Mouse (Mus musculus): Measurements from ENCODE around the gene Gcnt4.
A peak's percentile ranks its signal among the peaks of the same experiment; 100 is the strongest.
"Not testable (repeated sequence)": the region's sequence is repeated elsewhere in the genome, so short reads cannot be mapped to it uniquely, and the experiment has no call there.

Gene Gcnt4

GRCm38 (mm10) chr13:96923999-96924961 is at the start of gene Gcnt4:
Gcnt4 (plus strand) TSS chr13:96924689.
- DNase-seq (ENCODE audit: low read depth in 2 of 2, low spot score in 2 of 2): peak; percentile 9 to 23

- DNase-seq (ENCODE audit: low read depth in 2 of 2, low spot score in 2 of 2): no peak
Observed at GRCm38 (mm10) chr13:96878220-96879057, 46.0 kb upstream of the Gcnt4 start.

- DNase-seq (ENCODE audit: low read depth in 2 of 2, low spot score in 2 of 2): no peak
Observed at GRCm38 (mm10) chr13:96884534-96884933, 40.0 kb upstream of the Gcnt4 start.

- DNase-seq (ENCODE audit: low read depth in 2 of 2, low spot score in 2 of 2): no peak
Observed at GRCm38 (mm10) chr13:96889985-96890384, 34.5 kb upstream of the Gcnt4 start.

GRCm38 (mm10) chr13:96895144-96895543 is 29.3 kb upstream of the Gcnt4 start:
- no peak for DNase-seq (ENCODE audit: low read depth in 2 of 2, low spot score in 2 of 2)

- no peak for DNase-seq (ENCODE audit: low read depth in 2 of 2, low spot score in 2 of 2)
Observed at GRCm38 (mm10) chr13:96906717-96907116, 17.8 kb upstream of the Gcnt4 start.

GRCm38 (mm10) chr13:96911202-96911601 is 13.3 kb upstream of the Gcnt4 start:
- no peak for DNase-seq (ENCODE audit: low read depth in 2 of 2, low spot score in 2 of 2)

- not testable (repeated sequence) for DNase-seq (ENCODE audit: low read depth in 2 of 2, low spot score in 2 of 2)
Observed at GRCm38 (mm10) chr13:96923134-96923533, 1.4 kb upstream of the Gcnt4 start.

GRCm38 (mm10) chr13:96924985-96925745 is 676 bp downstream of the Gcnt4 start:
- DNase-seq (ENCODE audit: low read depth in 2 of 2, low spot score in 2 of 2): peak in 1 of 2 experiments; percentile 8

GRCm38 (mm10) chr13:96925991-96926725 is 1.7 kb downstream of the Gcnt4 start:
- no peak for DNase-seq (ENCODE audit: low read depth in 2 of 2, low spot score in 2 of 2)

GRCm38 (mm10) chr13:96927781-96928180 is 3.3 kb downstream of the Gcnt4 start:
- no peak for DNase-seq (ENCODE audit: low read depth in 2 of 2, low spot score in 2 of 2)

GRCm38 (mm10) chr13:96928432-96929039 is 4.0 kb downstream of the Gcnt4 start:
- DNase-seq (ENCODE audit: low read depth in 2 of 2, low spot score in 2 of 2): no peak

GRCm38 (mm10) chr13:96932745-96933144 is 8.3 kb downstream of the Gcnt4 start:
- DNase-seq (ENCODE audit: low read depth in 2 of 2, low spot score in 2 of 2): no peak

GRCm38 (mm10) chr13:96933367-96933766 is 8.9 kb downstream of the Gcnt4 start:
- DNase-seq (ENCODE audit: low read depth in 2 of 2, low spot score in 2 of 2): no peak

- no peak for DNase-seq (ENCODE audit: low read depth in 2 of 2, low spot score in 2 of 2)
Observed at GRCm38 (mm10) chr13:96936173-96936777, 11.8 kb downstream of the Gcnt4 start.

- DNase-seq (ENCODE audit: low read depth in 2 of 2, low spot score in 2 of 2): no peak
Observed at GRCm38 (mm10) chr13:96937059-96937558, 12.6 kb downstream of the Gcnt4 start.

GRCm38 (mm10) chr13:96939680-96940079 is 15.2 kb downstream of the Gcnt4 start:
- DNase-seq (ENCODE audit: low read depth in 2 of 2, low spot score in 2 of 2): no peak

- not testable (repeated sequence) for DNase-seq (ENCODE audit: low read depth in 2 of 2, low spot score in 2 of 2)
Observed at GRCm38 (mm10) chr13:96941481-96941880, 17.0 kb downstream of the Gcnt4 start.

- DNase-seq (ENCODE audit: low read depth in 2 of 2, low spot score in 2 of 2): no peak
Observed at GRCm38 (mm10) chr13:96943571-96943970, 19.1 kb downstream of the Gcnt4 start.

Measured in CD8-positive naive resting alpha-beta T cell, adult 2 months (primary cell).